Mouse (Mus musculus) thymus, adult 2 months (tissue): ENCODE data around the gene Hectd3. TPM values are rescaled to one million over a fixed set of nuclear protein-coding genes. Genes with fewer than 3 reads are reported as not detected.
A peak's percentile ranks its signal among the peaks of the same experiment; 100 is the strongest.

ENCODE experiments used
- DNase-seq: peaks from one replicate; pipeline ENCODE4 v3.0.0; 2021
- H3K27ac ChIP-seq: fragments of 200-500 bp; 2 replicates; pipeline ENCODE4 v1.5.1; 2012; ENCODE audit warnings: low read length, control low read depth; ENCODE audit not compliant: control insufficient read depth, insufficient read depth
- H3K27me3 ChIP-seq: fragments of 200-500 bp; 2 replicates; pipeline ENCODE4 v1.6.1; 2012; ENCODE audit warnings: mild to moderate bottlenecking, low read length, moderate library complexity, mixed read lengths; ENCODE audit not compliant: control insufficient read depth, insufficient read depth
- H3K36me3 ChIP-seq: fragments of 200-500 bp; 2 replicates; pipeline ENCODE4 v1.6.1; 2012; ENCODE audit warnings: mild to moderate bottlenecking, low read length, moderate library complexity; ENCODE audit not compliant: control insufficient read depth, insufficient read depth
- H3K4me1 ChIP-seq: fragments of 200-500 bp; replicated peaks from 2 replicates; pipeline ENCODE4 v1.6.1; 2012; ENCODE audit warnings: low read length; ENCODE audit not compliant: control insufficient read depth, insufficient read depth
- H3K4me3 ChIP-seq: fragments of 200-500 bp; 2 replicates; pipeline ENCODE4 v1.5.1; 2012; ENCODE audit warnings: mild to moderate bottlenecking, low read length, control low read depth, moderate library complexity; ENCODE audit not compliant: control insufficient read depth, insufficient read depth
- CTCF ChIP-seq: fragments of 200-500 bp; IDR thresholded peaks from 2 replicates; pipeline ENCODE4 v1.5.1; 2012; ENCODE audit warnings: mild to moderate bottlenecking, control low read depth, low read length, moderate library complexity, borderline replicate concordance; ENCODE audit not compliant: control insufficient read depth, poor library complexity, insufficient read depth; ENCODE audit errors: extremely low read depth
- POLR2A ChIP-seq: fragments of 200-500 bp; IDR thresholded peaks from 2 replicates; pipeline ENCODE4 v1.6.1; 2012; ENCODE audit warnings: mild to moderate bottlenecking, low read length, control low read depth, moderate library complexity; ENCODE audit not compliant: control insufficient read depth, poor library complexity, insufficient read depth; ENCODE audit errors: extremely low read depth
- WGBS: fragments of 180-500 bp; shearing (Covaris S2); methylation state at CpG from one replicate; pipeline ENCODE4 v1.1.7; 2018; 5-methylcytosine and 5-hydroxymethylcytosine counted together
- polyA plus RNA-seq: library from polyadenylated mRNA; depleted of rRNA; stranded (reverse); fragments of >200 nt; gene quantifications from 2 replicates; pipeline ENCODE4 v1.2.3, GENCODE M21; 2012

Hectd3 gene
- polyA plus RNA-seq, 1 experiment, result 113 TPM

- H3K4me1 ChIP-seq, result no peaks in the 10 kb centered on the region
- H3K36me3 ChIP-seq, result no peaks in the 10 kb centered on the region
- H3K4me3 ChIP-seq, result no peak overlapping the region
- H3K27ac ChIP-seq, result no peak overlapping the region
- no peak for TF ChIP-seq POLR2A
- no peak for TF ChIP-seq CTCF
- no peak for DNase-seq
- 88% methylated on average over 6 of the region's 6 CpGs for WGBS
- no peaks in the 10 kb centered on the region for H3K27me3 ChIP-seq
Measured at GRCm38 (mm10) chr4:117013596-117013995, 18.5 kb downstream of the Hectd3 start.

- 81% methylated on average over 4 of the region's 4 CpGs for WGBS
- TF ChIP-seq CTCF, result no peak
Measured at GRCm38 (mm10) chr4:117014901-117015415, 19.8 kb downstream of the Hectd3 start.

GRCm38 (mm10) chr4:117017738-117018137 lies 22.6 kb downstream of the Hectd3 start:
- no peaks in the 10 kb centered on the region for H3K36me3 ChIP-seq
- no peak overlapping the region for H3K27ac ChIP-seq
- H3K4me3 ChIP-seq, result no peak overlapping the region
- TF ChIP-seq POLR2A (no peak), CTCF (no peak)
- no peak for DNase-seq
- 80% methylated on average over 2 of the region's 2 CpGs for WGBS
- peaks cover 4% of the 10 kb centered on the region; the same call in 1 of the 2 replicates for H3K4me1 ChIP-seq
- H3K27me3 ChIP-seq, result no peaks in the 10 kb centered on the region

More at GRCm38 (mm10) chr4:117014901-117015415, 19.8 kb downstream of the Hectd3 start:
- Histone ChIP-seq H3K4me3 (no peak overlapping the region), H3K27ac (no peak overlapping the region), H3K27me3 (no peaks in the 10 kb centered on the region), H3K36me3 (no peaks in the 10 kb centered on the region), H3K4me1 (peaks cover 4% of the 10 kb centered on the region; the same call in 1 of the 2 replicates)
- no peak for DNase-seq

GRCm38 (mm10) chr4:117018327-117018726 lies 23.2 kb downstream of the Hectd3 start:
- no peaks in the 10 kb centered on the region for H3K36me3 ChIP-seq
- 97% methylated on average over 7 of the region's 7 CpGs for WGBS
- H3K27ac ChIP-seq, result no peak overlapping the region

GRCm38 (mm10) chr4:117019206-117020134 lies 24.4 kb downstream of the Hectd3 start, which contains the start of gene Eif2b3:
TSS of gene Eif2b3 (plus strand) at chr4:117019402.
- Histone ChIP-seq H3K4me1 (peaks cover 4% of the 10 kb centered on the region; the same call in 1 of the 2 replicates), H3K4me3 (peak within 1 kb of the TSS; percentile 71), H3K27me3 (no peaks in the 10 kb centered on the region), H3K27ac (no peak within 1 kb of the TSS), H3K36me3 (no peaks in the 10 kb centered on the region)
- under 1% methylated on average over 61 of the region's 61 CpGs for WGBS
- DNase-seq, result peak; percentile 95
- TF ChIP-seq CTCF (peak; percentile 61), POLR2A (peak; percentile 63)

More at GRCm38 (mm10) chr4:117018327-117018726, 23.2 kb downstream of the Hectd3 start:
- no peak overlapping the region for H3K4me3 ChIP-seq
- no peaks in the 10 kb centered on the region for H3K27me3 ChIP-seq
- DNase-seq, result no peak
- no peak for TF ChIP-seq POLR2A
- TF ChIP-seq CTCF, result no peak
- H3K4me1 ChIP-seq, result peaks cover 4% of the 10 kb centered on the region; the same call in 1 of the 2 replicates

GRCm38 (mm10) chr4:117023469-117023868 lies 28.4 kb downstream of the Hectd3 start:
- no peak for TF ChIP-seq POLR2A
- no peak for TF ChIP-seq CTCF
- 97% methylated on average over 4 of the region's 4 CpGs for WGBS
- Histone ChIP-seq H3K4me1 (peaks cover 4% of the 10 kb centered on the region; the same call in 1 of the 2 replicates), H3K4me3 (no peak overlapping the region), H3K27me3 (no peaks in the 10 kb centered on the region), H3K36me3 (no peaks in the 10 kb centered on the region), H3K27ac (no peak overlapping the region)
- no peak for DNase-seq
